Mouse (Mus musculus) small intestine, adult 2 months (tissue): ENCODE measurements around the gene Mrps5.

Source experiments
- CTCF ChIP-seq: fragments of 200-500 bp; IDR thresholded peaks from 2 replicates; pipeline ENCODE4 v1.5.1; 2012; ENCODE audit warnings: low read depth, mild to moderate bottlenecking, control low read depth, inconsistent platforms, low read length, moderate library complexity, mixed read lengths; ENCODE audit not compliant: insufficient replicate concordance, insufficient read length; ENCODE audit errors: extremely low read depth
- POLR2A ChIP-seq: fragments of 200-500 bp; IDR thresholded peaks from 2 replicates; pipeline ENCODE4 v1.6.1; 2012; ENCODE audit warnings: low read depth, mild to moderate bottlenecking, control low read depth, inconsistent platforms, low read length, moderate library complexity

DNA sequence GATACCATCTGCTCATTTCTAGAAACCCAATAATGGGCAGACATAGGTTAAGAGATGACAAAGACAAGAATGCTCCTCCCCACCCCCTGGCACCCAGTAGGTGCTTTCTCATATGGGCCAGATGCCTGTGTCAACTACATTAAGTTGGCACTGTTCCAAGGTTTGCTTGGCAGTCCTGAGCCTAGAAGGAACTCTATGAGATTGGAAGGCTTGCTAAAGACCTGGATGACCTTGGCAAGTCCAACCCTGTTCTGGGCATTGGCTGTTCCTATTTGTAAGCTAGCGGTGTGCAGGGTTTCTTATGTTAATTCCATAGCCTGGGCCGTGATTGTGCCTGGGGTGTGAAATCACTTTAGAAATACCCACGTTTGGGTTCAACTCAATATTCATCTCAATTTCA, 67.8 kb downstream of the Mrps5 start:
- TF ChIP-seq POLR2A: no peak
- TF ChIP-seq CTCF: no peak
